Mouse (Mus musculus): ENCODE results near the gene Sdk1.

The Sdk1 gene

GRCm38 (mm10) chr5:141823823-141824330, 582.6 kb downstream of the Sdk1 start:
- in situ Hi-C loops (cut with MboI; ENCODE audit: low pct_unique_long_range_greater_than_20kb in 1 of 2, low sequenced_read_pairs in 2 of 2, unreplicated experiment in 1 of 2) = no loop called here

- in situ Hi-C loops (cut with MboI; ENCODE audit: low pct_unique_long_range_greater_than_20kb in 1 of 2, low sequenced_read_pairs in 2 of 2, unreplicated experiment in 1 of 2) = no loop called here
Measured at GRCm38 (mm10) chr5:141824739-141825379, 583.6 kb downstream of the Sdk1 start.

GRCm38 (mm10) chr5:141835566-141835965, 594.3 kb downstream of the Sdk1 start:
- in situ Hi-C loops (cut with MboI; ENCODE audit: low pct_unique_long_range_greater_than_20kb in 1 of 2, low sequenced_read_pairs in 2 of 2, unreplicated experiment in 1 of 2) = no loop called here

- in situ Hi-C loops (cut with MboI; ENCODE audit: low pct_unique_long_range_greater_than_20kb in 1 of 2, low sequenced_read_pairs in 2 of 2, unreplicated experiment in 1 of 2) = no loop called here
Measured at GRCm38 (mm10) chr5:141836892-141837455, 595.7 kb downstream of the Sdk1 start.

- in situ Hi-C loops (cut with MboI; ENCODE audit: low pct_unique_long_range_greater_than_20kb in 1 of 2, low sequenced_read_pairs in 2 of 2, unreplicated experiment in 1 of 2) = no loop called here
Measured at GRCm38 (mm10) chr5:141844701-141845100, 603.4 kb downstream of the Sdk1 start.

GRCm38 (mm10) chr5:141847686-141848085, 606.4 kb downstream of the Sdk1 start:
- in situ Hi-C loops (cut with MboI; ENCODE audit: low pct_unique_long_range_greater_than_20kb in 1 of 2, low sequenced_read_pairs in 2 of 2, unreplicated experiment in 1 of 2) = no loop called here

- in situ Hi-C loops (cut with MboI; ENCODE audit: low pct_unique_long_range_greater_than_20kb in 1 of 2, low sequenced_read_pairs in 2 of 2, unreplicated experiment in 1 of 2) = no loop called here
Measured at GRCm38 (mm10) chr5:141852175-141852574, 610.9 kb downstream of the Sdk1 start.

- in situ Hi-C loops (cut with MboI; ENCODE audit: low pct_unique_long_range_greater_than_20kb in 1 of 2, low sequenced_read_pairs in 2 of 2, unreplicated experiment in 1 of 2) = no loop called here
Measured at GRCm38 (mm10) chr5:141856447-141856846, 615.2 kb downstream of the Sdk1 start.

GRCm38 (mm10) chr5:141857781-141858180, 616.5 kb downstream of the Sdk1 start:
- in situ Hi-C loops (cut with MboI; ENCODE audit: low pct_unique_long_range_greater_than_20kb in 1 of 2, low sequenced_read_pairs in 2 of 2, unreplicated experiment in 1 of 2) = no loop called here

GRCm38 (mm10) chr5:141858406-141859160, 617.3 kb downstream of the Sdk1 start:
- in situ Hi-C loops (cut with MboI; ENCODE audit: low pct_unique_long_range_greater_than_20kb in 1 of 2, low sequenced_read_pairs in 2 of 2, unreplicated experiment in 1 of 2) = no loop called here

- in situ Hi-C loops (cut with MboI; ENCODE audit: low pct_unique_long_range_greater_than_20kb in 1 of 2, low sequenced_read_pairs in 2 of 2, unreplicated experiment in 1 of 2) = no loop called here
Measured at GRCm38 (mm10) chr5:141866042-141866441, 624.8 kb downstream of the Sdk1 start.

- in situ Hi-C loops (cut with MboI; ENCODE audit: low pct_unique_long_range_greater_than_20kb in 1 of 2, low sequenced_read_pairs in 2 of 2, unreplicated experiment in 1 of 2) = no loop called here
Measured at GRCm38 (mm10) chr5:141873751-141874150, 632.5 kb downstream of the Sdk1 start.

GRCm38 (mm10) chr5:141880661-141881060, 639.4 kb downstream of the Sdk1 start:
- in situ Hi-C loops (cut with MboI; ENCODE audit: low pct_unique_long_range_greater_than_20kb in 1 of 2, low sequenced_read_pairs in 2 of 2, unreplicated experiment in 1 of 2) = no loop called here

GRCm38 (mm10) chr5:141884111-141884647, 642.9 kb downstream of the Sdk1 start:
- in situ Hi-C loops (cut with MboI; ENCODE audit: low pct_unique_long_range_greater_than_20kb in 1 of 2, low sequenced_read_pairs in 2 of 2, unreplicated experiment in 1 of 2) = no loop called here

GRCm38 (mm10) chr5:141886006-141886405, 644.7 kb downstream of the Sdk1 start:
- in situ Hi-C loops (cut with MboI; ENCODE audit: low pct_unique_long_range_greater_than_20kb in 1 of 2, low sequenced_read_pairs in 2 of 2, unreplicated experiment in 1 of 2) = no loop called here

GRCm38 (mm10) chr5:141889766-141890165, 648.5 kb downstream of the Sdk1 start:
- in situ Hi-C loops (cut with MboI; ENCODE audit: low pct_unique_long_range_greater_than_20kb in 1 of 2, low sequenced_read_pairs in 2 of 2, unreplicated experiment in 1 of 2) = no loop called here

GRCm38 (mm10) chr5:141896402-141896801, 655.1 kb downstream of the Sdk1 start:
- in situ Hi-C loops (cut with MboI; ENCODE audit: low pct_unique_long_range_greater_than_20kb in 1 of 2, low sequenced_read_pairs in 2 of 2, unreplicated experiment in 1 of 2) = no loop called here

- in situ Hi-C loops (cut with MboI; ENCODE audit: low pct_unique_long_range_greater_than_20kb in 1 of 2, low sequenced_read_pairs in 2 of 2, unreplicated experiment in 1 of 2) = no loop called here
Measured at GRCm38 (mm10) chr5:141897481-141897880, 656.2 kb downstream of the Sdk1 start.

- in situ Hi-C loops (cut with MboI; ENCODE audit: low pct_unique_long_range_greater_than_20kb in 1 of 2, low sequenced_read_pairs in 2 of 2, unreplicated experiment in 1 of 2) = no loop called here
Measured at GRCm38 (mm10) chr5:141899751-141900150, 658.5 kb downstream of the Sdk1 start.
